Comparison of ENCODE assay signal across 8 mouse cellular contexts in the genomic region with DNA sequence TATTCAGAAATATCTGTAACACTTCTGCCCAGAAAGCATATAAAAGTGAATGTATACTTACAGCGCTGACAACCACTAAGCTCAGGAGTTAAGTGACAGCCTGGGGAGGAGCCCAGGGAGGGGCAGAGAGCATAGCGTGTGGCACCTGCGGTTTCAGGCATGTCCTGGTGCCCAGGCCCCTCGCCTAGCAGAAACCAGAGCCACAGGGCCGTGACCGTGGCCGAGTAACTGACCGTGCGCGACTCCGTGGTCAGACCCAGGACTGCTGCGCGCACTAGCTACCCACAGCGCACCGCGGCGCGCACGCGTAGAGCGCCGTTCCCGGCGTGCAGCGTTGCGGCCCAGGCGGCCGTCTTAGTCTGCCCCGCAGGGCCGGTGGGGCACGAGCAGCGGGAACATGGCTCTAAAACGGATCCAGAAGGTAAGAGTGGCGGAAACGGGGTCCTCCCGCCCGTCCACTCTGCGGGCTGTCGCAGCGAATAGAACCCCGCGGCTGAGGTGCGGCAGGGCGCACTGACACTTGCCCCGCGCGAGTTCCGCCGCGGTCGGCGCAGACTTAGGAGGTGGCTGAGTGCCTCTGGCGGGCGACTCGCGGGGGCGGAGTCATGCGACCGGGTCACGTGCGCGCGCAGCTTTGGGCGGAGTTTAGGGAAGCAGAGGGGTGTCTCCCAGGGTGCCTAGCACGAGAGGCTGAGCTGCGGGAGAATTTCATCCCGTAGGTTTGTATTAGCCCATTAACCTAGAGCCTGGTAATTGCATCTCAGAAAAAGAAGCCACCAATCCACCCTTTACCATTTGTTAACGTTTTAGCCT. TPM values are rescaled to one million over a fixed set of nuclear protein-coding genes. Genes with fewer than 3 reads are reported as not detected.
DNase-seq lines count a peak whose midpoint lies in the region; ATAC-seq and TF ChIP-seq lines count a peak whose summit lies in the region.

Gene Urgcp, minus strand, starts transcription at position 557 of the 813 bp plus-strand sequence.

- peak within 1 kb of the TSS; percentile 95 for H3K27ac ChIP-seq in heart, embryonic 12.5 days (ENCODE audit: poor library complexity, severe bottlenecking)
- H3K27ac ChIP-seq in kidney, postnatal 0 days, result peak within 1 kb of the TSS; percentile 98
- peak within 1 kb of the TSS; percentile 93 for H3K27ac ChIP-seq in liver, embryonic 11.5 days (ENCODE audit: low read depth, low read length)
- peak within 1 kb of the TSS; percentile 91 for H3K27ac ChIP-seq in stomach, embryonic 14.5 days (ENCODE audit: low read length)

- H3K4me1 ChIP-seq in heart, embryonic 12.5 days (replicated peaks), result peaks cover 13% of the 10 kb centered on the region
- 0 out of 2 replicates have a peak, but pooled peaks cover 3% of the 10 kb centered on the region for H3K4me1 ChIP-seq in kidney, postnatal 0 days (replicated peaks; ENCODE audit: insufficient read depth, low read length)
- peaks cover 7% of the 10 kb centered on the region for H3K4me1 ChIP-seq in liver, embryonic 11.5 days (replicated peaks; ENCODE audit: control insufficient read depth, insufficient read depth, low read length)
- H3K4me1 ChIP-seq in stomach, embryonic 14.5 days (ENCODE audit: control insufficient read depth, insufficient read depth, low read length), result 0 out of 2 replicates have a peak, but pooled peaks cover 5% of the 10 kb centered on the region

- peak within 1 kb of the TSS; percentile 97 for H3K9ac ChIP-seq in heart, embryonic 12.5 days
- peak within 1 kb of the TSS; percentile 75 for H3K9ac ChIP-seq in kidney, postnatal 0 days (ENCODE audit: low read depth, low read length)
- H3K9ac ChIP-seq in liver, embryonic 11.5 days (ENCODE audit: low read depth, low read length), result peak within 1 kb of the TSS; percentile 98
- H3K9ac ChIP-seq in stomach, embryonic 14.5 days (replicated peaks; ENCODE audit: low read depth, low read length), result peak within 1 kb of the TSS; percentile 57

- peak within 1 kb of the TSS; percentile 81 for H3K4me3 ChIP-seq in heart, embryonic 12.5 days
- H3K4me3 ChIP-seq in kidney, postnatal 0 days (replicated peaks; ENCODE audit: low read depth, low read length), result peak within 1 kb of the TSS; percentile 67
- peak within 1 kb of the TSS; percentile 90 for H3K4me3 ChIP-seq in liver, embryonic 11.5 days (ENCODE audit: low read depth, low read length)
- H3K4me3 ChIP-seq in stomach, embryonic 14.5 days (ENCODE audit: low read depth, low read length), result peak within 1 kb of the TSS; percentile 79

- DNase-seq in CD4-positive helper T cell, adult 2 months (ENCODE audit: low read depth, low spot score), result peak; percentile 97
- peak; percentile 87 for DNase-seq in brain, embryonic 18.5 days (ENCODE audit: low read depth, low spot score)
- DNase-seq in kidney, postnatal 0 days (ENCODE audit: low spot score), result peak; percentile 96
- peak; percentile 99 for DNase-seq in liver, embryonic 11.5 days (ENCODE audit: low spot score)
- DNase-seq in naive thymus-derived CD4-positive, alpha-beta T cell, adult 2 months (ENCODE audit: low read depth), result peak; percentile 98

- no peaks in the 10 kb centered on the region for H3K27me3 ChIP-seq in heart, embryonic 12.5 days (replicated peaks)
- no peaks in the 10 kb centered on the region for H3K27me3 ChIP-seq in kidney, postnatal 0 days (ENCODE audit: insufficient read depth, low read length)
- no peaks in the 10 kb centered on the region for H3K27me3 ChIP-seq in liver, embryonic 11.5 days (replicated peaks; ENCODE audit: control insufficient read depth, insufficient read depth, low read length)
- H3K27me3 ChIP-seq in stomach, embryonic 14.5 days (ENCODE audit: control insufficient read depth, insufficient read depth, low read length), result no peaks in the 10 kb centered on the region

- peaks cover 11% of the 10 kb centered on the region for H3K36me3 ChIP-seq in heart, embryonic 12.5 days
- H3K36me3 ChIP-seq in kidney, postnatal 0 days (ENCODE audit: insufficient read depth, low read length), result no peaks in the 10 kb centered on the region
- H3K36me3 ChIP-seq in liver, embryonic 11.5 days (ENCODE audit: control insufficient read depth, insufficient read depth, low read length), result no peaks in the 10 kb centered on the region
- H3K36me3 ChIP-seq in stomach, embryonic 14.5 days (ENCODE audit: control insufficient read depth, insufficient read depth, low read length), result no peaks in the 10 kb centered on the region

- ATAC-seq in erythroid progenitor cell, adult 5-6 weeks (replicated peaks; ENCODE audit: low FRiP score, poor library complexity, severe bottlenecking), result peak; percentile 94
- peak; percentile 99 for ATAC-seq in heart, embryonic 12.5 days (ENCODE audit: insufficient number of reproducible peaks, low FRiP score)
- ATAC-seq in kidney, postnatal 0 days (replicated peaks; ENCODE audit: low FRiP score, low read depth), result peak; percentile 97
- peak; percentile 99 for ATAC-seq in liver, embryonic 11.5 days (replicated peaks; ENCODE audit: low FRiP score)
- ATAC-seq in stomach, embryonic 14.5 days (ENCODE audit: insufficient number of reproducible peaks, insufficient read depth, low FRiP score, low read depth), result peak; percentile 99

- H3K9me3 ChIP-seq in heart, embryonic 12.5 days (replicated peaks), result no peaks in the 10 kb centered on the region
- H3K9me3 ChIP-seq in kidney, postnatal 0 days (replicated peaks; ENCODE audit: low read length), result no peaks in the 10 kb centered on the region
- H3K9me3 ChIP-seq in liver, embryonic 11.5 days (ENCODE audit: control insufficient read depth, low read length), result no peaks in the 10 kb centered on the region
- no peaks in the 10 kb centered on the region for H3K9me3 ChIP-seq in stomach, embryonic 14.5 days (ENCODE audit: control insufficient read depth, low read depth, low read length)

- TF ChIP-seq CTCF in kidney, postnatal 0 days (IDR thresholded peaks at IDR 0.05; ENCODE audit: low read depth), result peak; percentile 22; the same call in 1 of the 2 replicates

- peak within 1 kb of the TSS; percentile 85 for H3K4me2 ChIP-seq in heart, embryonic 12.5 days
- peak within 1 kb of the TSS; percentile 69 for H3K4me2 ChIP-seq in kidney, postnatal 0 days (ENCODE audit: low read length)
- peak within 1 kb of the TSS; percentile 74 for H3K4me2 ChIP-seq in liver, embryonic 11.5 days
- peak within 1 kb of the TSS; percentile 52 for H3K4me2 ChIP-seq in stomach, embryonic 14.5 days (replicated peaks; ENCODE audit: low read depth, low read length)

- under 1% methylated on average over 68 of the region's 68 CpGs for WGBS in heart, embryonic 12.5 days
- under 1% methylated on average over 68 of the region's 68 CpGs for WGBS in kidney, postnatal 0 days
- WGBS in liver, embryonic 11.5 days, result 0% methylated on average over 68 of the region's 68 CpGs
- WGBS in stomach, embryonic 14.5 days, result under 1% methylated on average over 68 of the region's 68 CpGs

RNA-seq across cellular contexts. Expression of gene Urgcp, which starts in this region (rescaled TPM):
- total RNA-seq in erythroid progenitor cell, adult 5-6 weeks (2015; ENCODE audit: low replicate concordance), result 5.4 TPM in 2 replicates
- 4.9 and 15.3 TPM in 2 replicates for total RNA-seq in erythroid progenitor cell, adult 5-6 weeks (2017; ENCODE audit: low replicate concordance)
- 32.2 and 33.8 TPM in 2 replicates for polyA plus RNA-seq in heart, embryonic 12.5 days (2016; fragmentation: Nextera tagmentation; extraction: Ambion mirVana)
- 22.8 and 23.0 TPM in 2 replicates for polyA plus RNA-seq in kidney, postnatal 0 days (2015; fragmentation: Nextera tagmentation; extraction: Ambion mirVana)
- polyA plus RNA-seq in liver, embryonic 11.5 days (2014; fragmentation: Nextera tagmentation; extraction: Ambion mirVana), result 17.0 and 17.1 TPM in 2 replicates
- polyA plus RNA-seq in stomach, embryonic 14.5 days (2014; fragmentation: Nextera tagmentation; extraction: Ambion mirVana), result 14.2 and 14.4 TPM in 2 replicates

Comparison
In these comparisons a context has a peak if more than half of its experiments do, and no peak if none do; other contexts are left out.
1. Peak in every context shown above with its lines: DNase-seq, ATAC-seq, H3K4me3 ChIP-seq and H3K27ac ChIP-seq.